Mouse (Mus musculus) cerebellum, adult 2 months (tissue): ENCODE results near the gene Plekhj1. TPM values are rescaled to one million over a fixed set of nuclear protein-coding genes. Genes with fewer than 3 reads are reported as not detected.

ENCODE experiments used
- DNase-seq, 2 experiments: peaks; one replicate each; pipeline ENCODE4 v3.0.0; 2021
- H3K27ac ChIP-seq: fragments of 200-500 bp; 2 replicates; pipeline ENCODE4 v1.5.1; 2012; ENCODE audit warnings: low read length, control low read depth, inconsistent platforms; ENCODE audit not compliant: insufficient read depth
- H3K27me3 ChIP-seq: fragments of 200-500 bp; 2 replicates; pipeline ENCODE4 v1.6.1; 2012; ENCODE audit warnings: inconsistent platforms, mild to moderate bottlenecking, low read length, moderate library complexity; ENCODE audit not compliant: control insufficient read depth, insufficient read depth
- H3K4me1 ChIP-seq: fragments of 200-500 bp; 2 replicates; pipeline ENCODE4 v1.6.1; 2011; ENCODE audit warnings: low read length; ENCODE audit not compliant: control insufficient read depth, insufficient read depth
- H3K4me3 ChIP-seq: fragments of 200-500 bp; replicated peaks from 2 replicates; pipeline ENCODE3; 2011; ENCODE audit warnings: mild to moderate bottlenecking, low read depth, low read length, control low read depth; ENCODE audit not compliant: insufficient read depth
- CTCF ChIP-seq: fragments of 200-500 bp; IDR thresholded peaks from 2 replicates; pipeline ENCODE4 v1.5.1; 2011; ENCODE audit warnings: low read depth, mild to moderate bottlenecking, control low read depth, low read length, moderate library complexity, borderline replicate concordance; ENCODE audit not compliant: insufficient read depth
- POLR2A ChIP-seq: fragments of 200-500 bp; IDR thresholded peaks from 2 replicates; pipeline ENCODE4 v1.6.1; 2011; ENCODE audit warnings: low read length, control low read depth, borderline replicate concordance; ENCODE audit not compliant: insufficient read depth
- WGBS: fragments of 180-500 bp; shearing (Covaris S2); methylation state at CpG from one replicate; pipeline ENCODE4 v1.1.7; 2018; 5-methylcytosine and 5-hydroxymethylcytosine counted together
- polyA plus RNA-seq: library from polyadenylated mRNA; depleted of rRNA; stranded (reverse); fragments of >200 nt; gene quantifications from 2 replicates; pipeline ENCODE4 v1.2.3, GENCODE M21; 2012; rRNA removed

The Plekhj1 gene
- polyA plus RNA-seq, 1 experiment, result 106 TPM

DNA sequence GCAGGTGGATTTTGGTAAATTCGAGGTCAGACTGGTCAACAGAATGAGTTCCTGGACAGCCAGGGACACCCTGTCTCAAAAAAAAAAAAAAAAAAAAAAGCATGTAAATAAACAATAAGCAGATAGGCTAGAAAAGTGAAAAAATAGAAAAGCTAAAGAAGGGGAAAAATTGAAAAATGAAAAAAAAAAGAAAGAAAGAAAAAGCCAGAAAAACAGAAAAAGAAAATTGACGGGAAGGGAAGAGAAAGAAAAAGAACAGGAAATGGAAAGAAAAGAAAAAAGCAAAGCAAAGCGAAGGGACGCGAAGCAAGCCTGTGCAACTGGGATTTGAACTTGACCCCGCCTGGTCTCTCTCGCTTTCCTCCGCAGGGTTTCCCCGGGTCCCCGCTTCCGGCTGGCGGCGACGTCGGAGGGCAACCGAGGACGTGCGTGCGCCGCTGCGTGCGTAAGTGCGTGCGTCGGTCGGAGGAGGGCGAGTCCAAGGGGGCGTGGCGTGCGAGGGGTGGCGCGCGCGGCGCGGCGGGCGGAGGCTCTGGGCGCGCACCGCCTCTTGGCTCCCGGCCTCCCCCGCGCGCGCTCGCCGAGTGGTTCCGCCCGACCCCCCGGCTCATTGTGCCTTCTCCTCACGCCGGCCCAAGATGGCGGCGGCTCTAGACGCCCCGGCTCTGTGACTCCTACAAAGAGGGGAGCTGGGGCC, 43.7 kb downstream of the Plekhj1 start, which contains the start of gene Dot1l:
Gene Dot1l (plus strand): TSS at position 613 of the 697 bp plus-strand sequence.
- H3K4me3 ChIP-seq, result peak within 1 kb of the TSS; percentile 97
- DNase-seq, result peak; percentile 98
- peak; percentile 51; the same call in 1 of the 2 replicates for TF ChIP-seq POLR2A
- no peak for TF ChIP-seq CTCF
- under 1% methylated on average over 54 of the region's 57 CpGs for WGBS
- H3K4me1 ChIP-seq, result peaks cover 40% of the 10 kb centered on the region
- H3K27me3 ChIP-seq, result no peaks in the 10 kb centered on the region
- peak within 1 kb of the TSS; percentile 84 for H3K27ac ChIP-seq

DNA sequence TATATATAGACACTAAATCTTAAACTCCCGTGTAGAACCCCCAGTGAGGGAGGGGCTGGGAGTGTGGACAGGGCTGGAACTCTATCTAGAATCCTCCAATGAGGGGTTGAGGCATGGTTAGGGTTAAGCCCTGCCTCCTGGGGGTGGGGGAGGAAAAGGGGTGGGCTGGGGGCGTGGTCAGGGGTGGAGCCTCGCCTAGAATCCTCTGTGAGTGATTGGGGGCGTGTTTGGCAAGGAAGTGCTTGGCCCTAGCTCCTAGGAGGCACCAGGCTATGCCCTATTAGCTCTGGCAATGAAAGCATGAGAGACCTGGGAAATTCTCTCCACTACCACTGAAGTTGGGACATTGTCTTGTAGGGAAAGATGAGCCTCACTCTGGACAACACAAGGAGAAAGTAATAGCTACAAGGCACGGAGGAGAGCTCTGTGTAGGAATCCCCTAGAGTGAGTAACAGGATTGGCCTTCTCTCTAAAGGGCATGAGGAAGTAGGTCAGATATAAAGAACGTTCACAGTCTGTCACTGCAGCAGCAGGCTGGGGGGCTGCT, 46.3 kb downstream of the Plekhj1 start:
- DNase-seq, result peak; percentile 54 to 67
- H3K27ac ChIP-seq, result peak overlapping the region; percentile 63; the same call in 1 of the 2 replicates
- peaks cover 14% of the 10 kb centered on the region for H3K4me1 ChIP-seq
- no peaks in the 10 kb centered on the region for H3K27me3 ChIP-seq
- under 1% methylated on average over 6 of the region's 6 CpGs for WGBS
- TF ChIP-seq CTCF (no peak), POLR2A (no peak)
- no peak overlapping the region for H3K4me3 ChIP-seq

DNA sequence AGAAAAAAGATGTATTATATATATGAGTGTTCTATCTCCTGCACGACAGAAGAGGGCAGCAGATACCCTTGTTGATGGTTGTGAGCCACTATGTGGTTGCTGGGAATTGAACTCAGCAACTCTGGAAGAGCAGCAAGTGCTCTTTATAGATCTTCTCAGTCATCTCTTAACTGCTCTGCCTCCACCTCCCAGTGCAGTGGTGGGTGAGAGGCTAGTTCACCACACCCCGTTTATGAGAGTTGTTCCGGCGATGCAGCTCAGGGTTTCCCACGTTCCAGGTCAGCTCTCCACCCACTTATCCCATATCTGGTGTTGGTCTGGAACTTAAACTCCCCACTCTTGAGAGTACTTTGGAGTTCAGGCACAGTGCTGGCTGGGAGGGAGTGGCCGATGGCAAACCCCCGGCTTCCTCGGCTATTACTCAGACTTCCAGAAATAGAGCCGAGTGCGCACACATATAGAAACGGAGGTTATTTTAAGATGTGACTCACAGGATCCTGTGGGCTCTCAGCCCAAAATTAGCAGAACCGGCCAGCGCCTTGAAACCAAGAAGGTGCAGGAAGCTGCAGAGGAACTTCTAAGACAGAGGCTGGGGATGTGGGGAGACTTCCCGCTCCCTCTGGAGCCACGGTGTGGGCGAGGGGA, 47.1 kb downstream of the Plekhj1 start:
- Histone ChIP-seq H3K4me3 (peak overlapping the region; percentile 30), H3K4me1 (peaks cover 8% of the 10 kb centered on the region; the same call in 1 of the 2 replicates), H3K27me3 (no peaks in the 10 kb centered on the region), H3K27ac (peak overlapping the region; percentile 63)
- TF ChIP-seq CTCF, result peak; percentile 65
- TF ChIP-seq POLR2A, result no peak
- 6% methylated on average over 16 of the region's 16 CpGs for WGBS
- peak; percentile 72 to 88 for DNase-seq

DNA sequence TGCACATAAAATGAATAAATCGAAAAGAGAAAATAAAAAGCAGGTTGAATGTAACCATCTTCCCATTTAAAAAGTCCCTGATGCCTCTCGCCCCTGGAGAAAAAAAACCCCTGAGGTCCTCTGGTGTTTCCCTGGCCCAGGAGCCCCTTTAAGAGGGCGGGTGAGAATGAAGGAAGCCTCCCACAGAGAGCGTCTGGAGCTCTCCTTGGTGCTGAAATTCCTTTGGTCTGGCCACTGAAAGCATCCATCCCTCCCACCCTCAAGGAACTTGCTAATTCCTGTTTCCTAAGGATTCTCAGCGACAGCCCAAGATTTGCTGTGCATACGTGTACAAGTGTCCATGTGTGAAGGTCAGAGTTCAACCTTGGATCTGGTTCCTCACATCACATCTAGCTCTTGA, 49.8 kb downstream of the Plekhj1 start:
- 51% methylated on average over 6 of the region's 6 CpGs for WGBS
- Histone ChIP-seq H3K4me3 (no peak overlapping the region), H3K27ac (no peak overlapping the region), H3K4me1 (peaks cover 6% of the 10 kb centered on the region; the same call in 1 of the 2 replicates), H3K27me3 (no peaks in the 10 kb centered on the region)
- no peak for TF ChIP-seq POLR2A
- TF ChIP-seq CTCF, result no peak
- no peak for DNase-seq

DNA sequence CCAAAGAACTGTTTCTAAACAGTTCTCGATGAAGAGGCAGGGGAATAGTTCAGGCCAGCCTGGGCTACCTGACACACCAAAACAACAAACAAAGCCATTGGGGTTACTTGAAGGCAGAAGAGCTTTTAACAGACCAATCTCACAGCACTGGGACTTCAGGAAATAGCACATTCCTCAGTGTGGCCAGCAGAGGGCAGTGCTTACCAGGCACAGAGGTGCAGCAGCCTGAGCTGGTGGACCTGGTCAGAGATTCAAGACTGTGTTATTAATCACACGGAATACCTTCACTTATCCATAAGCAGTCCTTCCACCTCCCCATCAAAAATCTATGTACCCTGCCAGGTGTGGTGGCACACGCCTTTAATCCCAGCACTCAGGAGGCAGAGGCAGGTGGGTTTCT, 51.0 kb downstream of the Plekhj1 start:
- Histone ChIP-seq H3K27me3 (no peaks in the 10 kb centered on the region), H3K4me1 (peaks cover 6% of the 10 kb centered on the region; the same call in 1 of the 2 replicates), H3K4me3 (no peak overlapping the region), H3K27ac (no peak overlapping the region)
- WGBS, result 10% methylated on average over 3 of the region's 3 CpGs
- TF ChIP-seq CTCF (peak; percentile 99), POLR2A (no peak)
- DNase-seq, result peak; percentile 85 to 89

Other genes with a start within 250 kb of the Plekhj1 start
- gene Rexo1, start 237.1 kb downstream of the Plekhj1 start, polyA plus RNA-seq, result 44.4 and 47.5 TPM in 2 replicates
- 9.5 and 10.6 TPM in 2 replicates for gene Klf16, start 221.3 kb downstream of the Plekhj1 start, polyA plus RNA-seq
- 230 and 232 TPM in 2 replicates for gene Abhd17a, start 208.3 kb downstream of the Plekhj1 start, polyA plus RNA-seq
- 57.9 and 62.0 TPM in 2 replicates for gene Scamp4, start 195.8 kb downstream of the Plekhj1 start, polyA plus RNA-seq
- 7.0 and 7.5 TPM in 2 replicates for gene Adat3, start 195.7 kb downstream of the Plekhj1 start, polyA plus RNA-seq
- 3.5 and 4.2 TPM in 2 replicates for gene Gm49322, start 192.6 kb downstream of the Plekhj1 start, polyA plus RNA-seq
- 208 and 218 TPM in 2 replicates for gene Csnk1g2, start 175.8 kb downstream of the Plekhj1 start, polyA plus RNA-seq
- gene Btbd2, start 141.6 kb downstream of the Plekhj1 start, polyA plus RNA-seq, result 106 and 108 TPM in 2 replicates
- gene Mknk2, start 120.5 kb downstream of the Plekhj1 start, polyA plus RNA-seq, result 59.3 and 64.4 TPM in 2 replicates
- 12.6 and 14.2 TPM in 2 replicates for gene Mob3a, start 96.6 kb downstream of the Plekhj1 start, polyA plus RNA-seq
- gene Izumo4, start 96.4 kb downstream of the Plekhj1 start, polyA plus RNA-seq, result 112 and 117 TPM in 2 replicates
- 175 and 189 TPM in 2 replicates for gene Ap3d1, start 56.4 kb downstream of the Plekhj1 start, polyA plus RNA-seq
- 101 and 115 TPM in 2 replicates for gene Dot1l, start 43.4 kb downstream of the Plekhj1 start, polyA plus RNA-seq
- 52.0 and 66.4 TPM in 2 replicates for gene Sf3a2, start 428 bp downstream of the Plekhj1 start, polyA plus RNA-seq
- 3.0 and 4.3 TPM in 2 replicates for gene Amh, start 6.6 kb upstream of the Plekhj1 start, polyA plus RNA-seq
- gene Jsrp1, start 14.9 kb upstream of the Plekhj1 start, polyA plus RNA-seq, result 0.27 and 0.38 TPM in 2 replicates
- gene Oaz1, start 28.0 kb upstream of the Plekhj1 start, polyA plus RNA-seq, result 776 and 779 TPM in 2 replicates
- 54.4 and 69.1 TPM in 2 replicates for gene Lingo3, start 45.4 kb upstream of the Plekhj1 start, polyA plus RNA-seq
- 213 and 215 TPM in 2 replicates for gene Lsm7, start 56.6 kb upstream of the Plekhj1 start, polyA plus RNA-seq
- 123 and 132 TPM in 2 replicates for gene Sppl2b, start 56.6 kb upstream of the Plekhj1 start, polyA plus RNA-seq
- gene Tmprss9, start 73.2 kb upstream of the Plekhj1 start, polyA plus RNA-seq, result 0.41 and 0.74 TPM in 2 replicates
- gene Timm13, start 102.3 kb upstream of the Plekhj1 start, polyA plus RNA-seq, result 208 and 217 TPM in 2 replicates
- 39.0 and 42.8 TPM in 2 replicates for gene Lmnb2, start 119.6 kb upstream of the Plekhj1 start, polyA plus RNA-seq
- 30.6 and 33.3 TPM in 2 replicates for gene Gadd45b, start 131.4 kb upstream of the Plekhj1 start, polyA plus RNA-seq
- gene Gng7, start 216.3 kb upstream of the Plekhj1 start, polyA plus RNA-seq, result 21.0 and 23.0 TPM in 2 replicates
- gene Diras1, start 227.0 kb upstream of the Plekhj1 start, polyA plus RNA-seq, result 126 and 136 TPM in 2 replicates
- gene Slc39a3, start 238.8 kb upstream of the Plekhj1 start, polyA plus RNA-seq, result 75.2 and 77.0 TPM in 2 replicates